Mouse (Mus musculus): ENCODE measurements at regions not wholly inside any gene's neighbourhood (a gene's known extent, or its start where the extent isn't known, plus 50 kb on each side); places are given as distances from the start of the nearest gene placed in this dataset.

DNA sequence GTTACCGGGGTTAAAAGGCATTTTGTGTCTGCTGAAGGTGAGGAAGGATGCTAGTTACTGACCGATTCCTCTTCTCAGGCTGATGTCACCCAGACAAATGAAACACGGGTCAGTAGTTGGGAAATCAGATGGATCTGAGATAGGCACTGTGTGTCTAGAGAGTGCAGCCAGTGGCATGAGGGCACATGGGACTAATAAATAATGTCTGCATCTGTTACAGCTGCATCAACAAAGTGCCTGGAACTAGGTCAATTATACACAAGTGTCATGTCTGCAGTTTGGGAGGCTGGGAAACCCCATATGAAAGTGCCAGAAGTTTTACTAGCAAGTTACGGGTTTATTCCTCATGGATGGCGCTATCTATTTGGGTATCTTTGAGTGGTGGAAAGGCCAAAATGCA is 68.8 kb downstream of the Cxcl12 start:
- no peak for TF ChIP-seq CTCF (IDR thresholded peaks at IDR 0.05)
- Histone ChIP-seq H3K4me3 (ENCODE audit: low read depth, low read length) (no peak overlapping the region), H3K4me1 (ENCODE audit: insufficient read depth, low read length) (no peaks in the 10 kb centered on the region), H3K27me3 (ENCODE audit: insufficient read depth, low read length) (no peaks in the 10 kb centered on the region), H3K9me3 (ENCODE audit: low read length) (no peaks in the 10 kb centered on the region), H3K27ac (ENCODE audit: low read depth, low read length) (no peak overlapping the region), H3K9ac (replicated peaks; ENCODE audit: low read length, poor library complexity, severe bottlenecking) (no peak overlapping the region), H3K36me3 (ENCODE audit: insufficient read depth, low read length) (no peaks in the 10 kb centered on the region), H3K4me2 (ENCODE audit: low read depth, low read length, poor library complexity, severe bottlenecking) (no peak overlapping the region)
- no peak for ATAC-seq (ENCODE audit: low FRiP score)
- WGBS, result 86% methylated on average over 5 of the region's 5 CpGs
- DNase-seq (ENCODE audit: low spot score), result no peak

DNA sequence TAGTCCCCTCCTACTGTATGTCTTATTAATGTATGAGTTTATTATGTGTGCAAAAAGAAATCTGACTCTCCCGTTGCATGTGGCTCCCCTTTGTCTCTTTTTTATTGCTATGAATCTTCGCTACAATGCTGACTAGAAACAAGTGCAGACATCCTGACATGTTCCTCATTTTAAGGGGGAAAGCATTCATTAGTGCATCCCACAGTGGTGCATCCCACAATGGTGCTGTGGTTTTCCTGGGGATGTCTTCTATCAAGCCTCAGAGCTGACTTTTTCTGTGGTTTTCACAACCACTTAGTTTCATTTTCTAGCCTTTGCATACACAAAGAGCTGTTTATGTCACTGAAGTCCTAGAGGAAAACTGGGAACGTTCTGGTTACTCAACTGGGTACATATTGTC is 72.9 kb downstream of the Cxcl12 start:
- no peak overlapping the region for H3K4me2 ChIP-seq (ENCODE audit: low read depth, low read length, poor library complexity, severe bottlenecking)
- H3K9me3 ChIP-seq (ENCODE audit: low read length), result no peaks in the 10 kb centered on the region
- no peaks in the 10 kb centered on the region for H3K4me1 ChIP-seq (ENCODE audit: insufficient read depth, low read length)
- DNase-seq (ENCODE audit: low spot score) (no peak), ATAC-seq (ENCODE audit: low FRiP score) (no peak)
- no peaks in the 10 kb centered on the region for H3K36me3 ChIP-seq (ENCODE audit: insufficient read depth, low read length)
- WGBS, result 65% methylated on average over 3 of the region's 3 CpGs
- TF ChIP-seq CTCF (IDR thresholded peaks at IDR 0.05), result no peak
- no peak overlapping the region for H3K9ac ChIP-seq (replicated peaks; ENCODE audit: low read length, poor library complexity, severe bottlenecking)
- H3K27ac ChIP-seq (ENCODE audit: low read depth, low read length), result no peak overlapping the region
- H3K4me3 ChIP-seq (ENCODE audit: low read depth, low read length), result no peak overlapping the region
- H3K27me3 ChIP-seq (ENCODE audit: insufficient read depth, low read length), result no peaks in the 10 kb centered on the region

DNA sequence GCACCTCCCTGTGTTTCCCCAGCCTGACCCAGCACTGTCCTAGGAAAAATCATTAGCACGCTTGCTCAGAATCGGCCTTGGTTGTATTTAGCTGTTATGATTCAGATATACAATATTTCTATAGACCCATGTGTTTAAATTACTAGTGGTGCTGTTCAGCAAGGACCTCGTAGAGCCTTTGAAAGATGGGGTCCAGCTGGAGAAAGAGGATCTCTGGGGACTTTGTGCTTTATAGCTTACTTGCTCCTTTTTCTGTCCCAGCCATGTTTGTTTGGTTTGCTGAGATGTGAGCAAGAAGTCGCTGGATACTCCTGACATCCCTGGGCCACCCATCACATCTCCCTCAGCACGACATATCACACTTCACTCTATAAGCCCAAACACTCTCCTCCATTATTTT is 77.1 kb downstream of the Cxcl12 start:
- Histone ChIP-seq H3K27ac (ENCODE audit: low read depth, low read length) (no peak overlapping the region), H3K9ac (replicated peaks; ENCODE audit: low read length, poor library complexity, severe bottlenecking) (no peak overlapping the region), H3K4me2 (ENCODE audit: low read depth, low read length, poor library complexity, severe bottlenecking) (no peak overlapping the region), H3K4me3 (ENCODE audit: low read depth, low read length) (no peak overlapping the region), H3K4me1 (ENCODE audit: insufficient read depth, low read length) (no peaks in the 10 kb centered on the region), H3K27me3 (ENCODE audit: insufficient read depth, low read length) (no peaks in the 10 kb centered on the region), H3K36me3 (ENCODE audit: insufficient read depth, low read length) (no peaks in the 10 kb centered on the region), H3K9me3 (ENCODE audit: low read length) (no peaks in the 10 kb centered on the region)
- DNase-seq (ENCODE audit: low spot score) (no peak), ATAC-seq (ENCODE audit: low FRiP score) (no peak)
- WGBS, result 89% methylated on average over 5 of the region's 5 CpGs
- TF ChIP-seq CTCF (IDR thresholded peaks at IDR 0.05), result no peak

DNA sequence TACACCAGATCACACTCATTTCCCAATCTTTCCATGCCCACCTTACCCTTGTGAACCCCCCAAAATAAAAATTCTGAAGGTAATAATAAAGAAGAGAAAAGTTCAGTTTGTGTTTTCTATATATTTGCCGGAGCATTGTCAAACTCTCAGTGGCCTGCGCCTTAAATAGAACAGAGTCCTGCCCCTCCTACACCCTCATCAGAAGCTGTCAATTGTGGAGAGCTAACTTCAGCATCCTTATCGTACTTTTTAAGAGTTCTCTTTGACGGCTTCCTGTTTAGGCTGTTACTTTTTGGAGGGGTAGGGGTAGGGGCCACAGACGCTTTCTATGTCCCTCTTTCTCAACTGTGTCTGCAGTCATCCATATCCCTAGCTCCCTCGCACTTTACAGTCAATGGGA is 77.5 kb downstream of the Cxcl12 start:
- no peak overlapping the region for H3K4me3 ChIP-seq (ENCODE audit: low read depth, low read length)
- no peak for TF ChIP-seq CTCF (IDR thresholded peaks at IDR 0.05)
- H3K36me3 ChIP-seq (ENCODE audit: insufficient read depth, low read length), result no peaks in the 10 kb centered on the region

DNA sequence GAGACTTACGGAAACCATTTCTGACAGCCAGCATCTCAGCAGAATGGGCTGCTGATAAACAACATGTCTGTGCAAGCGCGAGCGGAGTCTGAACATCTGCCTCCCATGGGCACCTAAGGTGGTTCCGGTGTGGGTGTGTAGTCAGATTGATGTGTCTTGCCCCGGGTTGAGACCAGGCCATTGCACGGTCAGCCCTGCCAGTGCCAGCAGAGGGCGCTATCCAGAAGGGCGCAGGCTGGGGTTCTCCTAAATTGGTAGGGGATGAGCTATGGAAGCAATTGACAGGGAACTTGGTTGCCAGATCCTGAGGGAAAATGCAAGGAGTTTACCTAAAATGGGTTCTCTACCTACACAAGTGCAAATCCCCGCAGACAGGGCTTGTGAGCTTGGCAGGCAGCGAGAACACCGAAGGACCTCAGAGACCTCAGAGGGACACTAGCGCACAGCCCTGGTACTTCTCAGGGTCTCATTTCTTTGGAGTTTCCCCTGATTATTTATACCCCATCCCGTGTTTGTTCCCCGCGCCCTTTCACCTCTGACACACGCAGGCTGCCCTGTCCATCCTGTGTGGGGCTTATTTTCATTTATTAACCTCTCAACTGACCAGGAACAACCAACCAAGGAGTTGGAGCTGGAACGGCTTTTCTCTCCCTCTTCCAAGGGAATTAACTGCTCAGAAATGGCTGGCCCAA is 81.0 kb downstream of the Cxcl12 start:
- Histone ChIP-seq H3K4me2 (ENCODE audit: low read depth, low read length, poor library complexity, severe bottlenecking) (no peak overlapping the region), H3K27ac (ENCODE audit: low read depth, low read length) (no peak overlapping the region), H3K36me3 (ENCODE audit: insufficient read depth, low read length) (no peaks in the 10 kb centered on the region), H3K27me3 (ENCODE audit: insufficient read depth, low read length) (no peaks in the 10 kb centered on the region), H3K4me3 (ENCODE audit: low read depth, low read length) (no peak overlapping the region), H3K9me3 (ENCODE audit: low read length) (no peaks in the 10 kb centered on the region), H3K9ac (replicated peaks; ENCODE audit: low read length, poor library complexity, severe bottlenecking) (no peak overlapping the region), H3K4me1 (ENCODE audit: insufficient read depth, low read length) (no peaks in the 10 kb centered on the region)
- no peak for ATAC-seq (ENCODE audit: low FRiP score)
- 79% methylated on average over 18 of the region's 18 CpGs for WGBS
- no peak for DNase-seq (ENCODE audit: low spot score)
- peak; percentile 58 for TF ChIP-seq CTCF (IDR thresholded peaks at IDR 0.05)

More for the DNA sequence above, 77.5 kb downstream of the Cxcl12 start:
- no peak for DNase-seq (ENCODE audit: low spot score)
- Histone ChIP-seq H3K4me1 (ENCODE audit: insufficient read depth, low read length) (no peaks in the 10 kb centered on the region), H3K27ac (ENCODE audit: low read depth, low read length) (no peak overlapping the region), H3K4me2 (ENCODE audit: low read depth, low read length, poor library complexity, severe bottlenecking) (no peak overlapping the region), H3K27me3 (ENCODE audit: insufficient read depth, low read length) (no peaks in the 10 kb centered on the region), H3K9me3 (ENCODE audit: low read length) (no peaks in the 10 kb centered on the region), H3K9ac (replicated peaks; ENCODE audit: low read length, poor library complexity, severe bottlenecking) (no peak overlapping the region)
- no peak for ATAC-seq (ENCODE audit: low FRiP score)
- 89% methylated on average over 6 of the region's 6 CpGs for WGBS

DNA sequence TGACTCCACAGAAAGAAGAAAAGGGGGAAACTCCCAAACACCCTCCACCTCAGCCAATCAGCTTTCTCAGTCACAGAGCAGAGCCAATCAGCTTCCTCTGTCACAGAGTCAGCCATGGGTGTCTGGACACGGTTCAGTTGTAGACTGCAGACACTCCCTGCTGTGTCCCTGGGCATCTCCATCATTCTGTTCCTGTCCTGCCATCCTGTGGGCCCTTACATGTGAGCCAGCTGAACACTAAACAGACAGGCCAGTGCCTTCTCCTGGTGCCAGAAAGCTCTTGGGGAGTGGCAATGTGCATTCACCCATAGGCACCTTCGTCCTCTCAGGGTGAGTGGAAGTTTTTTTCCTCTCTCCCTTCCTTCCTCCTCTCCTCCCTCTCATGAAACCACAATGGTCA is 81.7 kb downstream of the Cxcl12 start:
- no peaks in the 10 kb centered on the region for H3K4me1 ChIP-seq (ENCODE audit: insufficient read depth, low read length)
- no peak overlapping the region for H3K4me3 ChIP-seq (ENCODE audit: low read depth, low read length)
- no peaks in the 10 kb centered on the region for H3K9me3 ChIP-seq (ENCODE audit: low read length)
- no peaks in the 10 kb centered on the region for H3K36me3 ChIP-seq (ENCODE audit: insufficient read depth, low read length)
- DNase-seq (ENCODE audit: low spot score) (no peak), ATAC-seq (ENCODE audit: low FRiP score) (no peak)
- WGBS, result 46% methylated on average over 2 of the region's 2 CpGs
- H3K9ac ChIP-seq (replicated peaks; ENCODE audit: low read length, poor library complexity, severe bottlenecking), result no peak overlapping the region
- no peak overlapping the region for H3K4me2 ChIP-seq (ENCODE audit: low read depth, low read length, poor library complexity, severe bottlenecking)
- no peak for TF ChIP-seq CTCF (IDR thresholded peaks at IDR 0.05)
- H3K27me3 ChIP-seq (ENCODE audit: insufficient read depth, low read length), result no peaks in the 10 kb centered on the region
- no peak overlapping the region for H3K27ac ChIP-seq (ENCODE audit: low read depth, low read length)
